Mouse (Mus musculus) embryonic facial prominence, embryonic 10.5 days (tissue): ENCODE results near the gene Prkn. TPM values are rescaled to one million over a fixed set of nuclear protein-coding genes. Genes with fewer than 3 reads are reported as not detected.

Experiments used
- DNase-seq: peaks from one replicate; pipeline ENCODE4 v3.0.0-alpha.2; 2017; ENCODE audit warnings: low spot score
- H3K27ac ChIP-seq: fragments of 300-500 bp; sonication (generic); replicated peaks from 2 replicates; pipeline ENCODE4 v1.5.1; 2016; ENCODE audit warnings: mild to moderate bottlenecking
- H3K27me3 ChIP-seq: fragments of 300-500 bp; sonication (generic); replicated peaks from 2 replicates; pipeline ENCODE4 v1.6.1; 2016; ENCODE audit warnings: low read depth, mild to moderate bottlenecking; ENCODE audit not compliant: poor library complexity, severe bottlenecking
- H3K36me3 ChIP-seq: fragments of 300-500 bp; sonication (generic); replicated peaks from 2 replicates; pipeline ENCODE4 v1.6.1; 2016; ENCODE audit warnings: mild to moderate bottlenecking, moderate library complexity
- H3K4me1 ChIP-seq: fragments of 300-500 bp; sonication (generic); 2 replicates; pipeline ENCODE4 v1.6.1; 2016
- H3K4me3 ChIP-seq: fragments of 300-500 bp; sonication (generic); 2 replicates; pipeline ENCODE4 v1.5.1; 2016; ENCODE audit warnings: mild to moderate bottlenecking, moderate library complexity
- H3K9me3 ChIP-seq: fragments of 300-500 bp; sonication (generic); 2 replicates; pipeline ENCODE4 v1.6.1; 2016; ENCODE audit warnings: mild to moderate bottlenecking
- WGBS: fragments of 180-500 bp; shearing (Covaris S2); methylation state at CpG from one replicate; pipeline ENCODE4 v1.1.7; 2016; 5-methylcytosine and 5-hydroxymethylcytosine counted together
- polyA plus RNA-seq: library from polyadenylated mRNA; unstranded; fragments of >200 nt; fragmentation: Nextera tagmentation; extraction: Ambion mirVana; gene quantifications from 2 replicates; pipeline ENCODE4 v1.2.1, GENCODE M21; 2016

Prkn gene
- polyA plus RNA-seq, 1 experiment from 2014 or later, result 1.1 TPM

GRCm38 (mm10) chr17:11829501-11829900 is 989.3 kb downstream of the Prkn start:
- Histone ChIP-seq H3K27ac (no peak overlapping the region), H3K9me3 (no peaks in the 10 kb centered on the region), H3K4me3 (no peak overlapping the region), H3K27me3 (no peaks in the 10 kb centered on the region), H3K36me3 (no peaks in the 10 kb centered on the region), H3K4me1 (0 out of 2 replicates have a peak, but pooled peaks cover 4% of the 10 kb centered on the region)
- 71% methylated on average over 3 of the region's 3 CpGs for WGBS
- no peak for DNase-seq

- no peaks in the 10 kb centered on the region for H3K36me3 ChIP-seq
- H3K4me3 ChIP-seq, result no peak overlapping the region
- 77% methylated on average over 3 of the region's 3 CpGs for WGBS
- no peaks in the 10 kb centered on the region for H3K27me3 ChIP-seq
- H3K9me3 ChIP-seq, result no peaks in the 10 kb centered on the region
- no peaks in the 10 kb centered on the region for H3K4me1 ChIP-seq
- H3K27ac ChIP-seq, result no peak overlapping the region
- DNase-seq, result no peak
Measured at GRCm38 (mm10) chr17:11837121-11837520, 996.9 kb downstream of the Prkn start.

GRCm38 (mm10) chr17:11844436-11844835 is 1004.3 kb downstream of the Prkn start:
- Histone ChIP-seq H3K27ac (no peak overlapping the region), H3K36me3 (no peaks in the 10 kb centered on the region), H3K4me3 (no peak overlapping the region), H3K9me3 (no peaks in the 10 kb centered on the region), H3K4me1 (peaks cover 4% of the 10 kb centered on the region; the same call in 1 of the 2 replicates), H3K27me3 (no peaks in the 10 kb centered on the region)
- WGBS, result 92% methylated on average over 4 of the region's 4 CpGs
- DNase-seq, result no peak

GRCm38 (mm10) chr17:11844989-11845388 is 1004.8 kb downstream of the Prkn start:
- Histone ChIP-seq H3K4me3 (no peak overlapping the region), H3K27ac (no peak overlapping the region), H3K27me3 (no peaks in the 10 kb centered on the region), H3K4me1 (peaks cover 4% of the 10 kb centered on the region; the same call in 1 of the 2 replicates), H3K36me3 (no peaks in the 10 kb centered on the region), H3K9me3 (no peaks in the 10 kb centered on the region)
- no peak for DNase-seq
- WGBS, result 89% methylated on average over 3 of the region's 3 CpGs

GRCm38 (mm10) chr17:11845506-11845905 is 1005.3 kb downstream of the Prkn start:
- no peak for DNase-seq

GRCm38 (mm10) chr17:11854571-11854970 is 1014.4 kb downstream of the Prkn start:
- H3K36me3 ChIP-seq, result no peaks in the 10 kb centered on the region
- DNase-seq, result no peak
- WGBS, result 68% methylated on average over 10 of the region's 10 CpGs
- no peaks in the 10 kb centered on the region for H3K9me3 ChIP-seq
- H3K27me3 ChIP-seq, result no peaks in the 10 kb centered on the region
- no peak overlapping the region for H3K27ac ChIP-seq
- no peak overlapping the region for H3K4me3 ChIP-seq
- H3K4me1 ChIP-seq, result peaks cover 12% of the 10 kb centered on the region

More at GRCm38 (mm10) chr17:11845506-11845905, 1005.3 kb downstream of the Prkn start:
- Histone ChIP-seq H3K27ac (no peak overlapping the region), H3K4me1 (peaks cover 4% of the 10 kb centered on the region; the same call in 1 of the 2 replicates), H3K4me3 (no peak overlapping the region), H3K9me3 (no peaks in the 10 kb centered on the region), H3K36me3 (no peaks in the 10 kb centered on the region), H3K27me3 (no peaks in the 10 kb centered on the region)
- WGBS, result 79% methylated on average over 2 of the region's 2 CpGs

- Histone ChIP-seq H3K27me3 (no peaks in the 10 kb centered on the region), H3K9me3 (no peaks in the 10 kb centered on the region), H3K4me3 (no peak overlapping the region), H3K4me1 (peaks cover 12% of the 10 kb centered on the region), H3K27ac (no peak overlapping the region), H3K36me3 (no peaks in the 10 kb centered on the region)
- 90% methylated on average over 7 of the region's 7 CpGs for WGBS
- no peak for DNase-seq
Measured at GRCm38 (mm10) chr17:11858772-11859405, 1018.7 kb downstream of the Prkn start.

- DNase-seq, result no peak
- H3K4me3 ChIP-seq, result no peak overlapping the region
- WGBS, result 91% methylated on average over 6 of the region's 6 CpGs
- no peaks in the 10 kb centered on the region for H3K27me3 ChIP-seq
- no peaks in the 10 kb centered on the region for H3K9me3 ChIP-seq
- H3K27ac ChIP-seq, result no peak overlapping the region
- peaks cover 2% of the 10 kb centered on the region; the same call in 1 of the 2 replicates for H3K4me1 ChIP-seq
- no peaks in the 10 kb centered on the region for H3K36me3 ChIP-seq
Measured at GRCm38 (mm10) chr17:11861178-11861577, 1021.0 kb downstream of the Prkn start.

GRCm38 (mm10) chr17:11862360-11862759 is 1022.2 kb downstream of the Prkn start:
- Histone ChIP-seq H3K9me3 (no peaks in the 10 kb centered on the region), H3K27me3 (no peaks in the 10 kb centered on the region), H3K27ac (no peak overlapping the region), H3K4me3 (no peak overlapping the region), H3K4me1 (peaks cover 9% of the 10 kb centered on the region), H3K36me3 (no peaks in the 10 kb centered on the region)
- 91% methylated on average over 2 of the region's 2 CpGs for WGBS
- DNase-seq, result no peak

- WGBS, result 93% methylated on average over 11 of the region's 11 CpGs
- Histone ChIP-seq H3K4me3 (no peak overlapping the region), H3K27ac (no peak overlapping the region), H3K27me3 (no peaks in the 10 kb centered on the region), H3K9me3 (no peaks in the 10 kb centered on the region), H3K36me3 (no peaks in the 10 kb centered on the region), H3K4me1 (peaks cover 14% of the 10 kb centered on the region)
- no peak for DNase-seq
Measured at GRCm38 (mm10) chr17:11863017-11863416, 1022.8 kb downstream of the Prkn start.

- no peaks in the 10 kb centered on the region for H3K9me3 ChIP-seq
- H3K27ac ChIP-seq, result no peak overlapping the region
Measured at GRCm38 (mm10) chr17:11866231-11866630, 1026.0 kb downstream of the Prkn start.

GRCm38 (mm10) chr17:11867334-11868095 is 1027.3 kb downstream of the Prkn start:
- DNase-seq, result no peak
- peaks cover 18% of the 10 kb centered on the region for H3K4me1 ChIP-seq
- 75% methylated on average over 13 of the region's 13 CpGs for WGBS

More at GRCm38 (mm10) chr17:11866231-11866630, 1026.0 kb downstream of the Prkn start:
- DNase-seq, result no peak
- H3K4me3 ChIP-seq, result no peak overlapping the region
- peaks cover 18% of the 10 kb centered on the region for H3K4me1 ChIP-seq
- 83% methylated on average over 3 of the region's 3 CpGs for WGBS
- H3K27me3 ChIP-seq, result no peaks in the 10 kb centered on the region
- no peaks in the 10 kb centered on the region for H3K36me3 ChIP-seq

GRCm38 (mm10) chr17:11870546-11870945 is 1030.4 kb downstream of the Prkn start:
- H3K4me1 ChIP-seq, result peaks cover 18% of the 10 kb centered on the region
- H3K36me3 ChIP-seq, result no peaks in the 10 kb centered on the region
- no peaks in the 10 kb centered on the region for H3K27me3 ChIP-seq
- DNase-seq, result no peak
- no peak overlapping the region for H3K27ac ChIP-seq
- H3K9me3 ChIP-seq, result no peaks in the 10 kb centered on the region
- 91% methylated on average over 10 of the region's 10 CpGs for WGBS
- no peak overlapping the region for H3K4me3 ChIP-seq

More at GRCm38 (mm10) chr17:11867334-11868095, 1027.3 kb downstream of the Prkn start:
- Histone ChIP-seq H3K27me3 (no peaks in the 10 kb centered on the region), H3K36me3 (no peaks in the 10 kb centered on the region), H3K27ac (no peak overlapping the region), H3K9me3 (no peaks in the 10 kb centered on the region), H3K4me3 (no peak overlapping the region)
